Mouse (Mus musculus) layer of hippocampus, postnatal 25 days (tissue): ENCODE data around the gene Ndufaf8. TPM values are rescaled to one million over a fixed set of nuclear protein-coding genes. Genes with fewer than 3 reads are reported as not detected.

ENCODE experiments used
- DNase-seq, 2 experiments: peaks; one replicate each; pipeline ENCODE4 v3.0.0; 2022; ENCODE audit warnings: mixed read lengths in 2 of 2, low spot score in 1 of 2; ENCODE audit errors: extremely low spot score in 1 of 2
- microRNA-seq, 2 experiments: library from miRNA; unstranded; fragments of <30 nt; microRNA quantifications; one replicate each; pipeline ENCODE4 v1.2.0; 2021
- total RNA-seq, 2 experiments: library from RNA; stranded (reverse); gene quantifications; 2 replicates each; pipeline ENCODE4 v1.2.3; 2021

Ndufaf8 gene
- total RNA-seq, 2 experiments from 2014 or later: 36.0 to 45.9 TPM

GRCm38 (mm10) chr11:120129281-120129680 lies 30.6 kb downstream of the Ndufaf8 start:
- DNase-seq: no peak

DNA sequence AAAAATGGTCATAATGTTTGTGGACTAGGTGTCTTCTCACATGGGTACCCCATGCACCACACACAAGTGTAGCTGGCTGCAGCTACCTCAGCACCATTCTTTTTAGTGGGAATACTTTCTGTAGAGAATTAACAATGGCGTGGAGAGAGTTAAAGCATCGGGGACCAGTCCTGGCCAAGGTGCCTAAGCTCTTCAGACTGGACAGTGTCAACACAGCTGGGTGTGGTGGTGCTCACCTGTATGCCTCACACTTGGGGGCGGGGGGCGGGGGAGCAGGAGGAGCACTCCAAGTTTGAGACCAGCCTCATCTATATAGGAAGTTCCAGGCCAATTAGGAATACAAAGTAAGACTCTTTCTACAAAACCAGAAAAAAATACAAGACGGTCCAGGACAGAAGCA lies 35.4 kb downstream of the Ndufaf8 start:
- no peak for DNase-seq

- DNase-seq: no peak
Observed at GRCm38 (mm10) chr11:120134847-120135530, 36.3 kb downstream of the Ndufaf8 start.

DNA sequence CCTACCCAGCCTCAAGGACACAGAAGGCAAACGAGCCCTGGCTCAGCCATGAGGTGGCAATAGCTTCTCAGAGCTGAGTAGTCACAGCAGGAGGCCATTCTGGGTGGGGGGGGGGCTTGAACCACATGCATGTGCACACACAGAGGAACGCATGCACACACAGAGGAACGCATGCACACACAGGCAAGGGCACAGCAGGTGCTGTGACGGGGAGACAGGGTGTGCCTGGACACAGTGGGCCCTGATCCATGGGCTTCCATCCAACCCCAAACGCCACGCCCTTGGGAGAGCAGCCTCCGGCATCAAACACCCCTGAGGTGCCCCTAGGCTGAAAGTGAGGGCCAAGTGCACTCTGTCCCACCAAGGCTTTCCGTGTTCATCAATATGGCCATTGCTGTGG lies 37.5 kb downstream of the Ndufaf8 start:
- DNase-seq: no peak

DNA sequence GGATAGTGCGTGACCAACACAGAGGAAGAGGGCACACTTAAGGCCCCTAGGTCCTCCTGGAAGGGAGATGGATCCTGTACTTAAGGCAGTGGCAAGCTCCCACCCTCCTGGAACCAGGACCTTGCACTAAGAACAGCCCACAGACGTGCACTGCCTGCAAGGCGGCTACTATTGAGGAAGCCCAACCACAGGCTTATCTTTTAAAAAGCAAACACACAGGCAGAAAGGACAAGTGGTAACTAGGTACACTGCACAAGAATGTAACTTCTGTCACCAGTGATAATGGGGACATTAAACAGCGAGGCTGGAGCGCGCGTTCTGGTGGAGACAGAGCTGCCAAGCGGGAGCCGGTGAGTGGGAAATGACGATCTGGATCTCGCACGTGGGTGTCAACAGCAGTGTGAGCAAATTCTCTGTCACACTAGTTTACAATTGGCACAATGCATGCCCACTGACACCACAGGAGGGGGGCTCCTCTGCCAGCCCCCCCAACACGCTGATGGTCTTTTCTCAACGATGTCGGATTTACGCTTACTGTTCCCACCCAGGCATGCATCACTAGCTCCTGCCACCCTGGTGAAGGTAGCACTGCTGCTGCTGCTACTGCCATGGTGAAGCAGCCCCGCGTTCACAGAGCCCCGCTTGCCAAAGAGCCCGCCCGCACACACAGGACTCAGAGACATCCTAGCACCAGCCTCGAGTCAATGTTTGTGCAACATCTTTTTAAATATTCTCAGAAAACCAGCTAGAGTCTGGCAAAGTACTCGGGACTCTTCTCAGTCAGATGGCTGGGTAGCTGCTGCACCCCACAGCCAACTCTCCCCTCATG lies 38.3 kb downstream of the Ndufaf8 start:
- DNase-seq: peak; percentile 42 to 50

DNA sequence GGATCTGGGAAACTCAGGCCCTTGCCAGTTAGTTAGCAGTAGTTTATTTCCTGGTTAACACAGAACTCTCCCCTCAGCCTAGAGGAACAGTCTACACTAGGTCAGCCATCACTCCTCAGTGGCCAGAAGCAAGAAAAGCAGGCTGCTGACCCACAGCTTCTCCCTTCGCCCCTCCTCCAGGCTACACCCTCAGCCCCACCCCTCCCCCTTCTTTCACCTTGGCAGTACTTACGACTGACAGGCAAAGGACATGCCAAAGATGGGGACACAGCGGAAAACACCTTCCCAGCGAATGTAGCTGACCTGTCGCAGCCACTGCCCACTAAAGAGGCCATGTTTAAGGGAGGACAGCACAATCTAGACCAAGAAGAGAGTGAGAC lies 38.9 kb downstream of the Ndufaf8 start:
- no peak for DNase-seq

GRCm38 (mm10) chr11:120139309-120139731 lies 40.6 kb downstream of the Ndufaf8 start:
- no peak for DNase-seq

GRCm38 (mm10) chr11:120140255-120140654 lies 41.5 kb downstream of the Ndufaf8 start:
- no peak for DNase-seq

- DNase-seq: no peak
Observed at GRCm38 (mm10) chr11:120142601-120143051, 43.9 kb downstream of the Ndufaf8 start.

DNA sequence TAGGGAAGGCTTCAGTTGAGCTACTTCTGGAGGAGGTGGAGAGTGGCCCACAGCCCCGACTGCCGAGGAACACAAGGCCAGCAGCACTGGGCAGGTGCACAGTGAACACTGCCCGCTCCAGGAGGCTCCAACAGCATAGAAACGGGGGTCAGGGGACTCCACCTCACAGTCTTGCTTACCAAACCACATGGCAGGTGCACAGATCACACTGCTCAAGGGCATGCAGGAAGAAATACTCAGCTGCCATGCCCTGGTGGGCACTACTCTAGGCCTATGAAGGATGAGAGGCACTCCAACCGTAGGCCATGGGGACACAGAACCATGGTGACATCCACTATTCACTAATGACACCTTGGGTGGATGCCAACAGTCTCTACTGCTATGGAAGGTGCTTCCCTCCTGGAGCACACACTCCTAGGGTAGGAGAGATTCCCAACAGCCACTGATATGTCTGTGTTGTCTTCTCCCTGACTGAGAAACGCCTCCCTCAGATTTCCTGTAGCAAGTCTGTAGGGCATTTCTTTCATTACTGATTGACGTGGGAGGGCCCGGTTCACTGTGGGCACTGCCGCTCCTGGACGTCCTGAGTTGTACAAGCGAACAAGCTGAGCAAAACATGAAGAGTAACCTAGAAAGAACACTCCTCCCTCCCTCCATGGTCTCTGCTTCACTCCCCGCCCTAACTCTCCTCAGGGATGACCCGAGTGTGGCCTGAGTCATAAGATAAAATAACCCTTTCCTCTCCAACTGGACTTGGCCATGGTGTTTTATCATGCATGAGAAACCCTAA lies 45.2 kb downstream of the Ndufaf8 start:
- no peak for DNase-seq

GRCm38 (mm10) chr11:120148201-120148855 lies 49.6 kb downstream of the Ndufaf8 start:
- DNase-seq: no peak

GRCm38 (mm10) chr11:120149510-120150200 lies 50.9 kb downstream of the Ndufaf8 start:
- no peak for DNase-seq

Small RNAs within 50 kb of the gene (microRNA-seq; reads per million reads assigned to microRNA genes)
- 0 to 0.18 reads per million in 2 experiments for gene Gm25948

Other genes starting within 250 kb of the Ndufaf8 start
- gene Chmp6, start 185.5 kb upstream of the Ndufaf8 start, total RNA-seq: 10 to 100 TPM; 38.0 to 39.7 TPM
- gene Baiap2, start 156.2 kb upstream of the Ndufaf8 start, total RNA-seq: 100 to 1,000 TPM; 226 to 231 TPM
- 100 to 1,000 TPM; 221 to 225 TPM for gene Aatk, start 51.8 kb upstream of the Ndufaf8 start, total RNA-seq
- 10 to 100 TPM; 31.7 to 37.2 TPM for gene Cep131, start 12.1 kb upstream of the Ndufaf8 start, total RNA-seq
- gene Tepsin, start 197 bp upstream of the Ndufaf8 start, total RNA-seq: 10 to 100 TPM; 15.8 to 17.6 TPM
- 10 to 100 TPM; 85.3 to 88.5 TPM for gene Slc38a10, start 52.4 kb downstream of the Ndufaf8 start, total RNA-seq
- gene Bahcc1, start 134.0 kb downstream of the Ndufaf8 start, total RNA-seq: 10 to 100 TPM; 17.7 to 22.6 TPM
- 1,000 to 10,000 TPM; 1,451 to 1,562 TPM for gene Actg1, start 249.6 kb downstream of the Ndufaf8 start, total RNA-seq